Mouse (Mus musculus) heart, embryonic 13.5 days (tissue): ENCODE results near the gene Sp100. TPM values are rescaled to one million over a fixed set of nuclear protein-coding genes. Genes with fewer than 3 reads are reported as not detected.
"Not testable (repeated sequence)": the region's sequence is repeated elsewhere in the genome, so short reads cannot be mapped to it uniquely, and the experiment has no call there.

Source experiments
- ATAC-seq: fragments of 200-750 bp; cut with Nextera tagmentation; 2 replicates; pipeline ENCODE4 v1.8.0; 2017; ENCODE audit warnings: moderate TSS enrichment; ENCODE audit not compliant: insufficient number of reproducible peaks, low FRiP score, low TSS enrichment; ENCODE audit errors: extremely low read depth
- H3K27ac ChIP-seq: fragments of 300-500 bp; sonication (generic); replicated peaks from 2 replicates; pipeline ENCODE4 v1.5.1; 2015; ENCODE audit warnings: moderate library complexity, mild to moderate bottlenecking, inconsistent platforms
- H3K27me3 ChIP-seq: fragments of 300-500 bp; sonication (generic); replicated peaks from 2 replicates; pipeline ENCODE4 v1.6.1; 2015; ENCODE audit warnings: mild to moderate bottlenecking, inconsistent platforms
- H3K36me3 ChIP-seq: fragments of 300-500 bp; sonication (generic); 2 replicates; pipeline ENCODE4 v1.6.1; 2015; ENCODE audit warnings: mild to moderate bottlenecking, inconsistent platforms
- H3K4me1 ChIP-seq: fragments of 300-500 bp; sonication (generic); 2 replicates; pipeline ENCODE4 v1.6.1; 2015; ENCODE audit warnings: inconsistent platforms
- H3K4me2 ChIP-seq: fragments of 300-500 bp; sonication (generic); 2 replicates; pipeline ENCODE4 v1.6.1; 2015; ENCODE audit warnings: inconsistent platforms, mild to moderate bottlenecking, moderate library complexity
- H3K4me3 ChIP-seq: fragments of 300-500 bp; sonication (generic); 2 replicates; pipeline ENCODE4 v1.5.1; 2015; ENCODE audit warnings: moderate library complexity, mild to moderate bottlenecking, inconsistent platforms
- H3K9ac ChIP-seq: fragments of 300-500 bp; sonication (generic); 2 replicates; pipeline ENCODE4 v1.6.1; 2015; ENCODE audit warnings: inconsistent platforms, mild to moderate bottlenecking, moderate library complexity
- H3K9me3 ChIP-seq: fragments of 300-500 bp; sonication (generic); 2 replicates; pipeline ENCODE4 v1.6.1; 2016; ENCODE audit warnings: inconsistent platforms
- WGBS: fragments of 180-500 bp; shearing (Covaris S2); methylation state at CpG from one replicate; pipeline ENCODE4 v1.1.7; 2015; ENCODE audit warnings: mixed read lengths; 5-methylcytosine and 5-hydroxymethylcytosine counted together
- polyA plus RNA-seq: library from polyadenylated mRNA; unstranded; fragments of >200 nt; fragmentation: Nextera tagmentation; extraction: Ambion mirVana; gene quantifications from 2 replicates; pipeline ENCODE4 v1.2.1, GENCODE M21; 2015

Gene Sp100
- 1.7 and 1.9 TPM in 2 replicates for polyA plus RNA-seq

GRCm38 (mm10) chr1:85649881-85650280 lies at the start of gene Sp100:
Sp100 (plus strand) TSS chr1:85649988.
- not testable (repeated sequence) for H3K9ac ChIP-seq, H3K9me3 ChIP-seq, ATAC-seq, H3K27me3 ChIP-seq, H3K4me1 ChIP-seq, H3K27ac ChIP-seq, H3K4me3 ChIP-seq, H3K36me3 ChIP-seq, H3K4me2 ChIP-seq
- 49% methylated on average over 6 of the region's 6 CpGs for WGBS

GRCm38 (mm10) chr1:85600078-85600477 lies 49.7 kb upstream of the Sp100 start, which contains the start of gene Sp140:
Sp140 (plus strand) TSS chr1:85600378.
- H3K36me3 ChIP-seq, H3K9ac ChIP-seq, H3K27me3 ChIP-seq, H3K4me1 ChIP-seq, H3K9me3 ChIP-seq, H3K27ac ChIP-seq, ATAC-seq, H3K4me3 ChIP-seq: not testable (repeated sequence)
- H3K4me2 ChIP-seq, result peak within 1 kb of the TSS; percentile 43
- WGBS, result 38% methylated on average over 1 of the region's 5 CpGs

- ATAC-seq, H3K27me3 ChIP-seq, H3K36me3 ChIP-seq, H3K9ac ChIP-seq, H3K27ac ChIP-seq, H3K9me3 ChIP-seq, H3K4me1 ChIP-seq, H3K4me3 ChIP-seq: not testable (repeated sequence)
- H3K4me2 ChIP-seq, result peak overlapping the region; percentile 43
- WGBS, result 47% methylated on average over 4 of the region's 4 CpGs
Observed at GRCm38 (mm10) chr1:85600794-85601193, 49.0 kb upstream of the Sp100 start.

GRCm38 (mm10) chr1:85604341-85604740 lies 45.4 kb upstream of the Sp100 start:
- not testable (repeated sequence) for H3K27ac ChIP-seq, H3K4me3 ChIP-seq, H3K27me3 ChIP-seq, H3K9ac ChIP-seq, H3K9me3 ChIP-seq, H3K36me3 ChIP-seq, ATAC-seq, H3K4me1 ChIP-seq, H3K4me2 ChIP-seq
- 67% methylated on average over 1 of the region's 1 CpGs for WGBS

GRCm38 (mm10) chr1:85608361-85608760 lies 41.4 kb upstream of the Sp100 start:
- H3K36me3 ChIP-seq, H3K9me3 ChIP-seq, H3K4me2 ChIP-seq, H3K4me1 ChIP-seq, H3K4me3 ChIP-seq, H3K27me3 ChIP-seq, ATAC-seq, H3K9ac ChIP-seq, H3K27ac ChIP-seq: not testable (repeated sequence)
- WGBS, result 80% methylated on average over 4 of the region's 4 CpGs

- H3K9me3 ChIP-seq, ATAC-seq, H3K4me1 ChIP-seq, H3K4me3 ChIP-seq, H3K27me3 ChIP-seq, H3K4me2 ChIP-seq, H3K36me3 ChIP-seq, H3K27ac ChIP-seq, H3K9ac ChIP-seq: not testable (repeated sequence)
- no CpG with 5 or more reads among the region's 4 CpGs for WGBS
Observed at GRCm38 (mm10) chr1:85610581-85610980, 39.2 kb upstream of the Sp100 start.

- H3K9me3 ChIP-seq, ATAC-seq, H3K27ac ChIP-seq, H3K4me3 ChIP-seq, H3K4me1 ChIP-seq, H3K4me2 ChIP-seq, H3K9ac ChIP-seq, H3K36me3 ChIP-seq, H3K27me3 ChIP-seq: not testable (repeated sequence)
- WGBS, result 88% methylated on average over 3 of the region's 3 CpGs
Observed at GRCm38 (mm10) chr1:85615096-85615495, 34.7 kb upstream of the Sp100 start.

- H3K9ac ChIP-seq, H3K4me2 ChIP-seq, H3K27ac ChIP-seq, H3K4me3 ChIP-seq, H3K27me3 ChIP-seq, H3K36me3 ChIP-seq, H3K4me1 ChIP-seq, ATAC-seq, H3K9me3 ChIP-seq: not testable (repeated sequence)
- WGBS, result 52% methylated on average over 3 of the region's 3 CpGs
Observed at GRCm38 (mm10) chr1:85615819-85616218, 34.0 kb upstream of the Sp100 start.

- H3K27me3 ChIP-seq, H3K4me2 ChIP-seq, ATAC-seq, H3K4me3 ChIP-seq, H3K4me1 ChIP-seq, H3K9me3 ChIP-seq, H3K36me3 ChIP-seq, H3K27ac ChIP-seq, H3K9ac ChIP-seq: not testable (repeated sequence)
- 50% methylated on average over 4 of the region's 5 CpGs for WGBS
Observed at GRCm38 (mm10) chr1:85617161-85617560, 32.6 kb upstream of the Sp100 start.

GRCm38 (mm10) chr1:85618689-85619088 lies 31.1 kb upstream of the Sp100 start:
- H3K4me3 ChIP-seq, H3K4me2 ChIP-seq, H3K36me3 ChIP-seq, H3K9me3 ChIP-seq, ATAC-seq, H3K27ac ChIP-seq, H3K27me3 ChIP-seq, H3K4me1 ChIP-seq, H3K9ac ChIP-seq: not testable (repeated sequence)
- WGBS, result 57% methylated on average over 1 of the region's 1 CpGs

- not testable (repeated sequence) for H3K9ac ChIP-seq, H3K4me1 ChIP-seq, ATAC-seq, H3K9me3 ChIP-seq, H3K4me3 ChIP-seq, H3K27me3 ChIP-seq, H3K4me2 ChIP-seq, H3K27ac ChIP-seq, H3K36me3 ChIP-seq
- WGBS, result 57% methylated on average over 3 of the region's 3 CpGs
Observed at GRCm38 (mm10) chr1:85636936-85637335, 12.9 kb upstream of the Sp100 start.

GRCm38 (mm10) chr1:85638144-85638543 lies 11.6 kb upstream of the Sp100 start:
- H3K9ac ChIP-seq, H3K4me3 ChIP-seq, H3K9me3 ChIP-seq, H3K4me2 ChIP-seq, H3K27me3 ChIP-seq, H3K36me3 ChIP-seq, H3K4me1 ChIP-seq, H3K27ac ChIP-seq, ATAC-seq: not testable (repeated sequence)
- WGBS, result 69% methylated on average over 4 of the region's 4 CpGs
